Mouse (Mus musculus) adrenal gland, postnatal 10 days (tissue): ENCODE data around the gene Tubgcp4. TPM values are rescaled to one million over a fixed set of nuclear protein-coding genes. Genes with fewer than 3 reads are reported as not detected.

Source experiments
- DNase-seq: peaks from one replicate; pipeline ENCODE4 v3.0.0; 2021; ENCODE audit warnings: mixed read lengths
- total RNA-seq, 2 experiments: library from RNA; stranded (reverse); gene quantifications; 2 replicates each; pipeline ENCODE4 v1.2.3; 2021

Gene Tubgcp4
- total RNA-seq, 2 experiments from 2014 or later: 23.9 to 36.8 TPM

GRCm38 (mm10) chr2:121195466-121195865 is 25.0 kb downstream of the Tubgcp4 start:
- DNase-seq: no peak

GRCm38 (mm10) chr2:121204276-121204675 is 33.8 kb downstream of the Tubgcp4 start:
- DNase-seq: no peak

- DNase-seq: no peak
Measured at GRCm38 (mm10) chr2:121206541-121206940, 36.1 kb downstream of the Tubgcp4 start.

- peak; percentile 48 for DNase-seq
Measured at GRCm38 (mm10) chr2:121214491-121214890, 44.0 kb downstream of the Tubgcp4 start.

GRCm38 (mm10) chr2:121219177-121219576 is 48.7 kb downstream of the Tubgcp4 start:
- no peak for DNase-seq

- DNase-seq: no peak
Measured at GRCm38 (mm10) chr2:121219994-121220393, 49.5 kb downstream of the Tubgcp4 start.

DNA sequence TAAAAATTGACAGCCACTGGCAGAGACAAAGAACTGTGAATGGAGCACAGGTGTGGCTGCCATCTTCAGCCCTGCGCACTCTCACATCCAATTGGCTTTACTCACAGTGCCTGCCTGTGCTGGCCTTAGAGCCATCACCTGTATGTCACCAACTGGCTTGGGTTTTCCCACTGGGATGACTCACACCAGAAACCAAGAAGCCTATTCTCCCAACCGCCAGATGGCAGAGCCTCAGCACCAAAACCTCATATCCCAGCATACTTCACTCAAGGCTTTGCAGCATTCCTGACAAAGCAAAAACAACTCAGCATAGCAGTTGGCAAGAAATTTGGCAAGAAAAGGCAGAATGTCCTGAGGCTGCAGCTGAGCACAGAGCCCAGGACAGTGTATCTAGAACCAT is 52.6 kb downstream of the Tubgcp4 start:
- DNase-seq: peak; percentile 49

- no peak for DNase-seq
Measured at GRCm38 (mm10) chr2:121228135-121228534, 57.7 kb downstream of the Tubgcp4 start.

- DNase-seq: no peak
Measured at GRCm38 (mm10) chr2:121235460-121236072, 65.1 kb downstream of the Tubgcp4 start.

- no peak for DNase-seq
Measured at GRCm38 (mm10) chr2:121239426-121239825, 69.0 kb downstream of the Tubgcp4 start.

DNA sequence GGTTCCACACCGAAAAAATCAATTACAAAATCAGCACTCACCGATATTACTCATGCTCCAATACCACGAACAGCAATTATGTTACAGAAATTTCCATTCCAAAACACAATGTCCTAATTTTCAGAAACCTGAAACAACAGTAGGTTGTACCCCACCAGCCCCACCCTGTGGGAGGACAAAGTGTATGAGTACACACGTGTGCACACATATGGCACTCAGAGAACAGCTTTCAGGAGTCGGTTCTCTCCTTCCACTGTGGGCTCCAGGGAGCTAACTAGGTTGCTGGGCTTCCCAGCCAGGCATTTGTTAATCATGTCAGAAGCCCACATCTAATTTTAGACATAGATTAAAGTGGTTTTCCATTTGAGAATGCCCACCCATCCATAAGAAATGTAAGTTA is 73.6 kb downstream of the Tubgcp4 start:
- DNase-seq: no peak

Other genes with a start within 250 kb of the Tubgcp4 start
- 10 to 100 TPM; 25.0 to 31.9 TPM for gene Ubr1, start 199.9 kb upstream of the Tubgcp4 start, total RNA-seq
- 1 to 10 TPM; 5.0 to 8.5 TPM for gene Tmem62, start 193.6 kb upstream of the Tubgcp4 start, total RNA-seq
- gene Ccndbp1, start 162.3 kb upstream of the Tubgcp4 start, total RNA-seq: 10 to 100 TPM; 37.2 to 40.6 TPM
- 1 to 10 TPM; 2.9 to 6.6 TPM for gene Epb42, start 133.6 kb upstream of the Tubgcp4 start, total RNA-seq
- gene Tgm5, start 84.8 kb upstream of the Tubgcp4 start, total RNA-seq: under 1 TPM in 1 of 2 experiments, not detected in 1; 0.12 TPM
- not detected for gene Tgm7, start 60.9 kb upstream of the Tubgcp4 start, total RNA-seq
- 10 to 100 TPM; 14.5 to 15.4 TPM for gene Adal, start 30.2 kb upstream of the Tubgcp4 start, total RNA-seq
- 10 to 100 TPM; 10.4 to 11.8 TPM for gene Lcmt2, start 30.0 kb upstream of the Tubgcp4 start, total RNA-seq
- 10 to 100 TPM; 13.4 to 16.4 TPM for gene Zscan29, start 471 bp downstream of the Tubgcp4 start, total RNA-seq
- gene Trp53bp1, start 100.8 kb downstream of the Tubgcp4 start, total RNA-seq: 10 to 100 TPM; 46.0 to 68.0 TPM
- gene Map1a, start 118.9 kb downstream of the Tubgcp4 start, total RNA-seq: 10 to 100 TPM in 1 of 2 experiments, 1 to 10 TPM in 1; 8.5 to 13.1 TPM
- gene Ppip5k1, start 184.7 kb downstream of the Tubgcp4 start, total RNA-seq: 10 to 100 TPM; 40.0 to 51.3 TPM
- gene Ckmt1, start 187.1 kb downstream of the Tubgcp4 start, total RNA-seq: 10 to 100 TPM in 1 of 2 experiments, 1 to 10 TPM in 1; 9.0 to 10.9 TPM
- not detected for gene Strc, start 216.5 kb downstream of the Tubgcp4 start, total RNA-seq
- 100 to 1,000 TPM; 285 to 303 TPM for gene Pdia3, start 243.1 kb downstream of the Tubgcp4 start, total RNA-seq
- 1 to 10 TPM; 2.2 to 4.3 TPM for gene Catsper2, start 243.1 kb downstream of the Tubgcp4 start, total RNA-seq